Mouse (Mus musculus) forebrain, embryonic 10.5 days (tissue): Measurements from ENCODE around the gene Minar1. TPM values are rescaled to one million over a fixed set of nuclear protein-coding genes. Genes with fewer than 3 reads are reported as not detected.

Experiments
- DNase-seq: peaks from one replicate; pipeline ENCODE4 v3.0.0-alpha.2; 2017; ENCODE audit warnings: low spot score; ENCODE audit errors: extremely low spot score
- H3K27ac ChIP-seq: fragments of 300-500 bp; sonication (generic); 2 replicates; pipeline ENCODE4 v1.5.1; 2016; ENCODE audit warnings: mild to moderate bottlenecking
- H3K27me3 ChIP-seq: fragments of 300-500 bp; sonication (generic); 2 replicates; pipeline ENCODE4 v1.6.1; 2016; ENCODE audit warnings: mild to moderate bottlenecking; ENCODE audit not compliant: poor library complexity, severe bottlenecking
- H3K36me3 ChIP-seq: fragments of 300-500 bp; sonication (generic); replicated peaks from 2 replicates; pipeline ENCODE4 v1.6.1; 2016; ENCODE audit warnings: mild to moderate bottlenecking, moderate library complexity
- H3K4me1 ChIP-seq: fragments of 300-500 bp; sonication (generic); 2 replicates; pipeline ENCODE4 v1.6.1; 2016
- H3K4me3 ChIP-seq: fragments of 300-500 bp; sonication (generic); 2 replicates; pipeline ENCODE4 v1.5.1; 2016; ENCODE audit warnings: mild to moderate bottlenecking, moderate library complexity
- H3K9me3 ChIP-seq: fragments of 300-500 bp; sonication (generic); 2 replicates; pipeline ENCODE4 v1.6.1; 2016; ENCODE audit warnings: mild to moderate bottlenecking, moderate library complexity
- WGBS: fragments of 180-500 bp; shearing (Covaris S2); methylation state at CpG from one replicate; pipeline ENCODE4 v1.1.7; 2016; 5-methylcytosine and 5-hydroxymethylcytosine counted together
- polyA plus RNA-seq: library from polyadenylated mRNA; unstranded; fragments of >200 nt; fragmentation: Nextera tagmentation; extraction: Ambion mirVana; gene quantifications from 2 replicates; pipeline ENCODE4 v1.2.1, GENCODE M21; 2016

The Minar1 gene
- 0.04 and 0.20 TPM in 2 replicates for polyA plus RNA-seq

DNA sequence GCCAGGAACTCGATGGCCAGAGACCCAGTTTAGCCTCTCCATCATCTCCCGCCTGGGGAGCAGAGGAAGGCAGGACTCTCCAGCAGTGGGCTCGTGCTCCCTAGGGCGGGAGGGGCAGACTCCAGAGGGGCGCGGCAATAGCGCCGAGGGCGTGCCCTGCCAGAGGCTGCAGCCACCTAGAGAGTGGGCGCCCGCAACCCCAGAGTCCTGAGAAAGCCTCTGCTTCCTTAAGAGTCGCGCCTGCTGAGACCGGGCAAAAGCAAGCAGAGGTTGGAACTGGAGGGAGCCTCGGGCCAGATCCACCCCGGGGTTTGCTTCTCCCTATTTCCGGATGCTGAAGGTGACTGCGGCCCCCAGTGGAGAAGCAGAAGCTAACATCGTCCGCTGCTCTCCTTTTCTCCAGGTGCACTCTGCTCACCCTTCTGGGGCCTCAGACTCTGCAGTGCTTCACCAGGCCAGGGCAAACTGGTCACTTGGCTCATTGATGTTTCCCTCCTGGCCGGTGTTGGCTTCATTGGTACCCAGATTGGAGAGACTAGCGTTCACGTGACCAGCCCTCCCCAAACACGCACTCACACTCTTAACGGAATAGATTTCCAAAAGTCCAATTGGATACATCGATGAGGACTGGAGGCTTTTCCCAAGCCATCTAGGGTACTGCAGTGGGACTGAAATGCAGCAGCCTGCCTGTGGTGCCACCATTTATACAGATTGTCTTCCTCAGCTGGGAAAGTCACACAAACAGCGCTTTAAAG lies at the start of gene Minar1:
Gene Minar1, minus strand, starts transcription at position 120 of the 755 bp plus-strand sequence.
- no peaks in the 10 kb centered on the region for H3K9me3 ChIP-seq
- peak; percentile 52 for DNase-seq
- H3K36me3 ChIP-seq, result no peaks in the 10 kb centered on the region
- H3K27ac ChIP-seq, result peak within 1 kb of the TSS; percentile 65; the same call in 1 of the 2 replicates
- H3K27me3 ChIP-seq, result peaks cover 60% of the 10 kb centered on the region
- WGBS, result 1% methylated on average over 27 of the region's 27 CpGs
- peak within 1 kb of the TSS; percentile 61 for H3K4me3 ChIP-seq
- peaks cover 25% of the 10 kb centered on the region for H3K4me1 ChIP-seq

DNA sequence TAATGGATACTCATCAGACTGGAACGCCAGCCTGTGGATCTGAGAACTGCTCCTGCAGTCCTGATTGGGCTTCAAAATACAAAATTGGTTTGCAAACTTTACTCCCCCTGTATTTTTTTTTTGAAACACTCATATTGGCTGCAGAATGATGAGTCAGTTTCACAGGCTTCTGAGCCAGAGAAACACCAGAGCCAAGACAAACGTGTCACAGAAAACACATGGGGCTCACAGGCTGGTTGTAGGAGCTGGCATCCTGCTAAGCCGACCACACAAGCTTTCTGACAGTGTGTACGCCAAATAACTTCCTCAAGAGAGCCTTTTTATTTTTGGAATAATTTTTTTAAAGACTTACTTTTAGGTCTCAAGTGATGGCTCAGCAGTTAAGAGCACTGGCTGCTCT lies 47.0 kb upstream of the Minar1 start:
- H3K27ac ChIP-seq, result no peak overlapping the region
- no peaks in the 10 kb centered on the region for H3K9me3 ChIP-seq
- H3K4me1 ChIP-seq, result no peaks in the 10 kb centered on the region
- H3K4me3 ChIP-seq, result no peak overlapping the region
- DNase-seq, result no peak
- no peaks in the 10 kb centered on the region for H3K27me3 ChIP-seq
- H3K36me3 ChIP-seq, result no peaks in the 10 kb centered on the region
- 94% methylated on average over 4 of the region's 4 CpGs for WGBS

DNA sequence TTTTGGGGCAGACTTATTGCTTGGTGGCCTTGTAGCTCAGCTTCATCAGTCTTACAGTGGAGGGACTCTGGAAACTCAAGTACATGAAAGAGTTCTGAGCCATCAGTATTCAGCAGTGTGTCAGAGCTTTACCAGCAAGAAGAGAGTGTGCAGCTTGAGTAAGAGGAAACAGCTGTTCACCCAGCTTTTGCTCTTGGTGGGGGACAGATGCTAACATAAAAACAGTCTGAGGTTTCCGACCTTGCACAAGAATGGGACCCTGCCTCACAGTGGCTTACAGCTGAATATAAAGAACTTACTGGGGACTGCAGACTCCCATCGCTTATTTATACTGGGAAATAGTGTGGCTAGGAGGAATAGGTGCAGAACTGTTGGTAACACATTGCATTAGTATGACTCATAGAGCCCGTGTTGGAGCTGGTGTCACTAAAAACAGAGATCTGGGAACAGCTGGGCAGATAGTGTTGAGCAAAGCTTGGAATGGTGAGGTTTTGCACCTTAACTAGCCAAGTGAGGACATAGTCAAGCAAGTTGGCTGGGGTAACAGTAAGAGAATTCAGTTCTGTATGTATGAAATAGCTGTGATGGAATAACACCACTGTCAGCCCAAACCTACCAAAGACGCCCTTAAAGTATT lies 44.5 kb upstream of the Minar1 start:
- DNase-seq, result no peak
- WGBS, result 88% methylated on average over 4 of the region's 4 CpGs
- H3K4me1 ChIP-seq, result no peaks in the 10 kb centered on the region

DNA sequence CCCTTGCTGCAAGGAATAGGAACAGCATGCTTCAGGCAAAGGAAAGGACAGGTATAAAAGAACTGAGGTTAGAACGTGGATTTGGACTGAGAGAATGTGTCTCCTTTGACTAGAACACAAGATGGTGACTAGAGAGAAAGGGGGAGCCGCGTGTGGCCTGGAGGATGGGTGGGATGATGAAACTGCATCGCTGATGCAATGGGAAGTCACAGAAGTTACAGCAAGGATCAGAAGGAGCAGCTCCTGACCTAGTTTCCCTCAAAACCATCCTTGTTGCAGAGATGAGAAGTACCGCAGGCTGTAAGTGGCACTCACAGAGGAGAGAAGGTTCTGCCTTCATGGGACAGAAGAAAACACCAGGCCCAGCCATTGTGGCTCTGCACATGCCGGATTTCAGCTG lies 28.0 kb upstream of the Minar1 start:
- no peaks in the 10 kb centered on the region for H3K4me1 ChIP-seq
- no peak overlapping the region for H3K27ac ChIP-seq
- no peaks in the 10 kb centered on the region for H3K36me3 ChIP-seq
- H3K4me3 ChIP-seq, result no peak overlapping the region
- H3K27me3 ChIP-seq, result no peaks in the 10 kb centered on the region
- no peaks in the 10 kb centered on the region for H3K9me3 ChIP-seq
- 80% methylated on average over 6 of the region's 6 CpGs for WGBS
- peak; percentile 4 for DNase-seq

More for the DNA sequence above, 44.5 kb upstream of the Minar1 start:
- no peak overlapping the region for H3K4me3 ChIP-seq
- no peaks in the 10 kb centered on the region for H3K27me3 ChIP-seq
- H3K27ac ChIP-seq, result no peak overlapping the region
- no peaks in the 10 kb centered on the region for H3K9me3 ChIP-seq
- H3K36me3 ChIP-seq, result no peaks in the 10 kb centered on the region

DNA sequence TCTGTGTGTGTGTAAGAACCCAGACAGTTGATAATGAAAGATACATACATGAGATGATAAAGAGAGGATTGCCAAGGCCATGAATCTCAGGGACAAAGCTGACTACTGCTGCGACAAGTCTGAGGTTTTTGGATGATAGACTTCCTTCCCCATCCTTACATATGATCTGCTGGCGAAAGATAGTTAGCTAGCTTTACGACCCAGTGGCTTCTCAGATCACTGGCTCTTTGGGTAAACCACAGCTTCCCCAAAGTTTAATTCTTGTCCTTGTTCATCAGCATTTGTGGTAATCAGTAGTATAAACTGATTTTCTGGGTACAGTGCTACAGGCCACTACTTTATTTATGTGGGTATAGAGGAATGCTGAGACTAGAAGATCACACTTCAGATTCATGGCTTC lies 14.5 kb upstream of the Minar1 start:
- Histone ChIP-seq H3K9me3 (no peaks in the 10 kb centered on the region), H3K27ac (no peak overlapping the region), H3K36me3 (no peaks in the 10 kb centered on the region), H3K4me1 (no peaks in the 10 kb centered on the region; the same call in 1 of the 2 replicates), H3K27me3 (no peaks in the 10 kb centered on the region), H3K4me3 (no peak overlapping the region)
- 90% methylated on average over 3 of the region's 3 CpGs for WGBS
- no peak for DNase-seq

DNA sequence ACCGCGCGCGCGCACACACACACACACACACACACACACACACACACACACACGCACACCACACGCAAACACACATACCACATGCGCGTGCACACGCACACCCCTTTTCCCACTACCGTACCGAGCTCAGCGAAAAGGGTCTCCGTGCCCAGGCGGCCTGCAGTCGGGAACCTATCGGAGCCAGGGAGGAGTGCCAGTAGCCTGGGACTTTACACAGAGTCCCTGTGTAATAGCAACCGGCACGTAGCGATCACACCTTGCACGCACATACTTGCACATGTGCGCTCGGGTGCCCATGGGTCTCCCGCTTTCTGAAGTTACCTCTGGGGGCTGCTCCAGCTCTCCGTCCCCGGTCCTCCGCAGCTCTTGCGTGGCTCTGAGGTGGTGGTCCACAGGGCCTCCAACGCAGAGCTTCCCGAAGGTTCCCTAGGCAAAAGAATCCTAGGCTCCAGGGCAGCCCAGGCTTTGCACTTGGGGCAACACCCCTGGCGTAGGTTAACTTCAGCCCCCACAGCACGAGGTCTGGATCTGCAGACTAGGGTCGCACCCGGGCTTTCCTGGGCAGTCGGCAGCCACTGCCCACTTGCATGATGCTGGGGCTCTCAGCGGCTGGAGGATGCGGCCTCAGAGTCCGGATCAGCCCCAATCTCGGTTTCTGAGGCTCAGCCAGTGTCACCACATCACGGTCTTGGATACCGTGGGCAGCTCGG lies 474 bp downstream of the Minar1 start:
- peak overlapping the region; percentile 61 for H3K4me3 ChIP-seq
- H3K27me3 ChIP-seq, result peaks cover 60% of the 10 kb centered on the region
- H3K27ac ChIP-seq, result peak overlapping the region; percentile 65; the same call in 1 of the 2 replicates
- H3K9me3 ChIP-seq, result no peaks in the 10 kb centered on the region
- WGBS, result 1% methylated on average over 42 of the region's 42 CpGs
- no peaks in the 10 kb centered on the region for H3K36me3 ChIP-seq
- no peak for DNase-seq
- peaks cover 25% of the 10 kb centered on the region for H3K4me1 ChIP-seq

DNA sequence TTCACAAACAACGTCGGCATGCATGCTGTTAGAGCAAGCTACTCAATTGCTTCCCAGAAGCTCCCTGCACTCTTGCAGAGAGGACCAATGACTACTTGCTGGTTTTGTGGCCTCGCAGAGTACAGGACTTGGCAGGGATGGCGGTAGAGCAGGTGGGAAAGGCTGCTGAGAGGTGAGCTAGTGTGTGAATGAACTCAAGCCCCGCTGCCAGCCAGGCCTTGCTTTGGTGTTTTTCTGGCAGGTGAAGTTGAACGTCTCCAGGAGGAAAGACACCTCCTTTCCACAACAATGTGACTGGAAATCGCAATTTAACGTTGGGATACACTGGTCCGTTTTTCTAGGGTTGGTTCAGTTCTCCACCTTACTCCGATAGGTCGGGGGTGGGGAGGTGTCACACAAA lies 1.2 kb downstream of the Minar1 start:
- Histone ChIP-seq H3K27me3 (peaks cover 60% of the 10 kb centered on the region), H3K4me3 (peak overlapping the region; percentile 61), H3K9me3 (no peaks in the 10 kb centered on the region), H3K36me3 (no peaks in the 10 kb centered on the region), H3K4me1 (peaks cover 25% of the 10 kb centered on the region), H3K27ac (no peak overlapping the region)
- WGBS, result 5% methylated on average over 11 of the region's 11 CpGs
- peak; percentile 18 for DNase-seq

DNA sequence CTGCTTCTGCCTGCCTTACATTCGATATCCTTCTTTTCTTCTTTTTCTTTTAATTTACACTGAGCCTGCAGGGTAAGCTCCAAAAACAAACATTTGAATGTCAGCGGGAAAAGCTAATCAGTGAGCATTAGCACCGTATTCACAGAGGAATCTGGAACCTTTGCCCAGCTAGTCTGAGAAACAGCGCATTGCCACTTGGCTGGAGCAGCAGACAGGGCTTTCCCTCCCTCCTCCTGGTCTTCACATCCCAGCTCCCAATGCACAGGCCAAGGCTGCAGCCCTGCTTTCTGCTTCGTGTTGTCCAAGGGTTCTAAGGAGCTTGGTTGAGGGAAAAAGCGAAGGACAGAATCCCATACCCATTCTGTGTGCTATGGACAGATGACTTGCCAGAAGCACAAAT lies 2.6 kb downstream of the Minar1 start:
- DNase-seq, result no peak
- Histone ChIP-seq H3K4me1 (peaks cover 25% of the 10 kb centered on the region), H3K27ac (no peak overlapping the region), H3K36me3 (no peaks in the 10 kb centered on the region), H3K4me3 (no peak overlapping the region), H3K27me3 (peaks cover 57% of the 10 kb centered on the region), H3K9me3 (no peaks in the 10 kb centered on the region)
- WGBS, result 16% methylated on average over 6 of the region's 6 CpGs

DNA sequence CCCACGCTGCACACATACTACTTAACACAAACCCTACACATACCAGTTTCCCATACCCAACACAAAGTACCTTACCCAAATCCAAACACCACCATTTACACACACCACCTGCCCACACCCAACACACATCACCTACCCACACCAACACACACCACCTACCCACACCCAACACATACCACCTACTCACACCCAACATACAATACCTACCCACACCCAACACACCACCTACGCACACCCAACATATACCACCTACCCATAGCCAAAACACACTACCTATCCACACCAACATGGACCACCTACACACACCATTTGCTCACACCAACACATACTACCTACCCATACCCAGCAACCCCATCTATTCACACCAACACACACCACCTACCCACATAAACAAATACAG lies 6.0 kb downstream of the Minar1 start:
- DNase-seq, result no peak
- peaks cover 23% of the 10 kb centered on the region for H3K27me3 ChIP-seq
- H3K4me1 ChIP-seq, result peaks cover 7% of the 10 kb centered on the region
- H3K36me3 ChIP-seq, result no peaks in the 10 kb centered on the region
- WGBS, result 95% methylated on average over 2 of the region's 2 CpGs
- no peak overlapping the region for H3K27ac ChIP-seq
- H3K4me3 ChIP-seq, result no peak overlapping the region
- H3K9me3 ChIP-seq, result no peaks in the 10 kb centered on the region

DNA sequence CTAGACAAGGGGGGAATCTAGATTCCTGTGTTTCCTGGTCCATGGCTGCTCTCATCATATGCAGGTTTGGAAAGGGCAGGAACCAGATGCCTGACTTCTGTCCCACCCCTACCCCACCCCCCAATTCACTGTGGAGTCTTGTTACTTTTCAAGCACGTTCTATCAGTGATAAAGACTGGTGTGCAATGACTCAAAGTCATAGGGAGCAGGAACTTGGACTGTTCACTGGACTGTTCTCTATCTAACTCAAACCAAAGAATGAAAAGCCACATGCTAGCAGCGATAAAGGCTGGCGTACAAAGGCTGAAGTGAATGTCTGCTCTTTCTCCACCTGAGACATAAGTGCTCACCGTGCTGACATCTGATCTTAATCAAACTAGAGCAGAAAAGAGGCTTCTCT lies 12.3 kb downstream of the Minar1 start:
- 73% methylated on average over 4 of the region's 4 CpGs for WGBS
- H3K36me3 ChIP-seq, result no peaks in the 10 kb centered on the region
- no peak for DNase-seq
- H3K27ac ChIP-seq, result no peak overlapping the region
- no peaks in the 10 kb centered on the region for H3K9me3 ChIP-seq
- no peaks in the 10 kb centered on the region for H3K27me3 ChIP-seq
- H3K4me1 ChIP-seq, result no peaks in the 10 kb centered on the region
- H3K4me3 ChIP-seq, result no peak overlapping the region

DNA sequence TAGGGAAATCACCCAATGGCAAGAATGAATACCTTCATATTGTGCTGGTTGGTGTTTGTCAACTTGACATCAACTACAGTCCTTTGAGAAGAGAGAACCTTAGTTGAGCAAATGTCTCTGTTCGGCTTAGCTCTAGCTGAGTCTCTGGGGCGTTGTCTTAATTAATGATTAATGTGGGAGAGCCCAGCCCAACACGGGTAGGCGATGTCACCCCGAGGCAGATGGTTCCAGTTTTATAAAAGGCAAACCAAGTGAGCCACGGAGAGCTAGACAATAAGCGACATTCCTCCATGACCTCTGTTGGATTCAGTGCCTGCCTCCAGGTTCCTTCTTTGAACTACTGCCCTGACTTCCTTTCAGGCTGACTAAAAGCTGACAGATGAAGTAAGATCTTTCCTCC lies 15.6 kb downstream of the Minar1 start:
- Histone ChIP-seq H3K27me3 (no peaks in the 10 kb centered on the region), H3K36me3 (no peaks in the 10 kb centered on the region), H3K4me3 (no peak overlapping the region), H3K27ac (no peak overlapping the region), H3K9me3 (no peaks in the 10 kb centered on the region), H3K4me1 (no peaks in the 10 kb centered on the region)
- DNase-seq, result no peak
- WGBS, result 83% methylated on average over 7 of the region's 7 CpGs

DNA sequence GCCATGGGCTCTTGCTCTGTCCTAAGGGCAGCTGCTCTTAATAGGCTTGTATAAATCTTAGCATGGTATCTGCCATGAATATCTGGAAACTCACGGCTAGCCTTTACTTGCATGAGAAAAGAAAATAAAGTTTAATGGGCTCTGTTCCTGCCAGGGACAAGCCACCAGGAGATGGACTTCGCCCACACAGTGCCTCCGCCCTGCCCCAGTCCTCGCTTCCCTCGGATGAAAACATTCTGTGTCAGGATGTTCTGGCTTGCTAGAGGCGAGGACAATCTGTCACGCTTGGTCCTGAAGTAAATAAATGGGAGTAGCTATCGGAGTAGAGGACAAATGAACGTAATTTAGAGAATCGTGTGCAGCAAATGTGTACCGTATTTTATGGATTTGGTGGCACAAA lies 16.7 kb downstream of the Minar1 start:
- no peak for DNase-seq
- Histone ChIP-seq H3K9me3 (no peaks in the 10 kb centered on the region), H3K4me1 (no peaks in the 10 kb centered on the region), H3K4me3 (no peak overlapping the region), H3K27ac (no peak overlapping the region), H3K27me3 (no peaks in the 10 kb centered on the region), H3K36me3 (no peaks in the 10 kb centered on the region)
- WGBS, result 77% methylated on average over 11 of the region's 11 CpGs

DNA sequence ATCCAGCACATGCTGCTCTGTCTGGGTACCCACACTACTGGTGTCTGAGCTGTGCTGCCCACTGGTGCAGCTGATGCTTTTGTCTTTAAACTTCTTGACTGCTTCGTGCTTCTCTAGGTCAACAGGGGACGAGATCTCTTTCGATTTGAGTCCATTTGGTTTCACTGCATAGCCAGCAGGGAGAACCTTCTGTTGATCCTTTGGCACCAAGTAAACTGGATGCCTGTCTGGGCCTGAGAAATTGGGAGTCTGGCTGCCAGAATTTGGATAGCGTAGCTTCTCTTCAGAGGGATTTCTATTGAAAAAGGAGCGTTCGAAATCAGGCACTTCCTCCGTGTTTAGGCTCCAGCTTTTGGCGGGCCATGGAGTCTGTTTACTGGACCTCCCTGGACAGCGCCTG lies 21.0 kb downstream of the Minar1 start:
- no peak for DNase-seq
- H3K36me3 ChIP-seq, result no peaks in the 10 kb centered on the region
- no peaks in the 10 kb centered on the region for H3K9me3 ChIP-seq
- no peaks in the 10 kb centered on the region for H3K4me1 ChIP-seq
- no peaks in the 10 kb centered on the region for H3K27me3 ChIP-seq
- 91% methylated on average over 9 of the region's 9 CpGs for WGBS
- no peak overlapping the region for H3K4me3 ChIP-seq
- H3K27ac ChIP-seq, result no peak overlapping the region
